Mouse (Mus musculus) urinary bladder, postnatal 4 days (tissue): ENCODE measurements around the gene Ube2g2.
"Not testable (repeated sequence)": the region's sequence is repeated elsewhere in the genome, so short reads cannot be mapped to it uniquely, and the experiment has no call there.

Source experiments
- DNase-seq, 2 experiments: peaks; one replicate each; pipeline ENCODE4 v3.0.0; 2021 to 2022; ENCODE audit warnings: low spot score in 2 of 2

Gene Ube2g2

DNA sequence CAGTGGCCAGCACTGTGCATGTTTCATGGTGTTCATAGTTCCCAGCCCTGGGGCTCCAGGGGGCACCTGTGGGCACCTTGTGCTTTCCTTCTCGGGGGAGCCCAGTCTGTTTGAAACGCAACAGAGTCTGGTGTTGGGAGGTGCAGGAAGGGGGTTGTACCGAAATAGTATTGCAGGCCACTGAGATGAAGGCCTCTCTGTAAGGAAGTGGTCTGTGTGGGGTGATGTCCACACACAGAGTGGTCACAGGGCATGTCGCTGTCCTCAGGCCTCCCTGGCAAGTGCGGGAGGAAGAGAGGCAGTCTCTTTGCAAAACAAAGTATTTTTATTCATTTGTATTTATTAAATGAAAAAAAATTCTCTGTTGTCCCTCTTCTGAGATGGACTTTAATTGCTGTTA lies 23.5 kb downstream of the Ube2g2 start:
- DNase-seq: no peak

DNA sequence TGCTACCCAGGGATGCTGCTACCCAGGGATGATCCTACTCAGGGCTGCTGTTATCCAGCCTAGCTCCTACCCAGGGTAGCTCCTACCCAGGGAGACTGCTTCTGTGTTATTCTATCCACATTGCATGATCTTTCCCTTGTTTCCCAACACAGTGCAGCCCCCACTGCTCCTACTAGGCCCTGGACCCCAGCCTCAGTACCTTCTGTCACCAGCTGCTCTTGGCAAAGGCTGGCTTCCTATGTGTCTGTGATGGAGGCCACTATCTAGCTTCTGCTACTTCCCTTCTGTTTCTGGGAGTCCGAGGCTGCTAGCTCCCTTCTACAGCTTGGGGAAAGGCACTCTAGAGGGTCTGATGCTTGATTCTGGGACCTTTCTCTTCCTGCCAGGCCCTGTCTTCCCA lies 25.4 kb downstream of the Ube2g2 start:
- DNase-seq: no peak

DNA sequence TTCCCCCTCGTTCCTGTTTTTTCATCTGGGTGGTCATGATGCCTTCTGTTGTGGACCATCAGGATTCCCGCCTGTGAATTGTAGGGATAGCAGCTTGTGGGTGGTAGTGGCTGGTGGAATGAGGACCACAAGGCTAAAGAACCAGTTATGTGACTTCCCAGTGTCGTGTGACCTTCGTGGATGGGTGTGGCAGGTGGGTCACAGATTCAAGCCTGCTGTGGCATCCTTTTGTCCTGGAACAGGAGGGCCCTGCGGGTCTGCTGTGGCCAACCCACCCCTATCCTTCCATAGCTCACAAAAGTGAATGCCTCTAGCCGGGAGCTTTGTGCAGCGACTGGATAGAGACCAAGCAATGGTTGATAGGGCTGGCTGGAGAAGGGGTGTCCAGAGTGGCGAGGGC lies 25.8 kb downstream of the Ube2g2 start:
- no peak for DNase-seq

DNA sequence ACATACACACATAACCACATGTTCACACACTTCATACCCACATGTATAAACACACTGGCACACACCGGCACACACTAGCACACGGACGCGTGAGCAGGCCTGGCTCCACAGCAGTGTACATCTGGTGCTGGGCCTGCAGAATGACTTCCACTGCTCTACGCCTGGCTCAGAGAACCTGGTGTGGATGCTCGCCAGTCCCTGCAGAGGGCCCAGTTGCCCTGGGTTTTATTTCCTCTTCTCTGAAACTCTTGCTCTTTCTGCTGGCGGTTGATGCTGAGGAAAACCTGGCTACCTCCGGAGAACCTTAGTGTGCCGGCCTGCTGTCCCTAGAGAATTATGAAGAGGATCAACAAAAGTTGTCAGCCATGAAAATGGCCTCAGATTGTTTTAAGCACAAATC lies 30.0 kb downstream of the Ube2g2 start:
- no peak for DNase-seq

DNA sequence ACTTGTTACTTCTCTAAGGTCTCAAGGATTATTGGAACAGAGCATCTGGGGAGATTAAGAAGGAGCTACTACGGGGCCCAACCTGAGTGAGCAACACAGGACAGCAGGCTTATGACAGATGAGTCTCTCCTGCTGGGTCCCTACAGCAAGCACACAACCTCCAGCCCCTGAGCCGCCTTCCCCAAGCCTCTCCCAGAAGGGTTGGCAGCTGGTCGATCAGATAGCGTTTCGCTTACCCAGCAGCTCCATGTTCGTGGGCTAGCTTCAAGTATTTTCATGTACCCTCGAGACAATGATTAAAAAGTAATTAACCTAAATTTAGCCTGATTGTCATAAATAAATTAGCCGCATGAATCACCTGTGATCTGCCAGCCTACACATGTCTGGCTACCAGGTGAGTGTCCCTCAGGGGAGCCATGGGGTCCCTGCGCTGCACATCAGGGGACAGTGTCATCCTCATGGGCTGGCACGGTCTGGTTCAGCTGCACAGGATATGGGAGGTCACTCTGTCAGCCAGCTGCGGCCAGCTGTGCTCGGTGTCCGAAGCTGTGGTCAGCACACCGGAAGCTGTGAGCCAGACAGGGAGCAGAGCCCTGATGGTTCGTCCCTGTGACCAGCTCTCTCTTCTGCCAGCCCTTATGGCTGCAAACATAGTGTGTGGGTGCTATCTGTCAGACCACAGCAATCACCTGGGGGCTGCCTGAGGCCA lies 36.4 kb downstream of the Ube2g2 start:
- peak in 1 of 2 experiments; percentile 34 for DNase-seq

DNA sequence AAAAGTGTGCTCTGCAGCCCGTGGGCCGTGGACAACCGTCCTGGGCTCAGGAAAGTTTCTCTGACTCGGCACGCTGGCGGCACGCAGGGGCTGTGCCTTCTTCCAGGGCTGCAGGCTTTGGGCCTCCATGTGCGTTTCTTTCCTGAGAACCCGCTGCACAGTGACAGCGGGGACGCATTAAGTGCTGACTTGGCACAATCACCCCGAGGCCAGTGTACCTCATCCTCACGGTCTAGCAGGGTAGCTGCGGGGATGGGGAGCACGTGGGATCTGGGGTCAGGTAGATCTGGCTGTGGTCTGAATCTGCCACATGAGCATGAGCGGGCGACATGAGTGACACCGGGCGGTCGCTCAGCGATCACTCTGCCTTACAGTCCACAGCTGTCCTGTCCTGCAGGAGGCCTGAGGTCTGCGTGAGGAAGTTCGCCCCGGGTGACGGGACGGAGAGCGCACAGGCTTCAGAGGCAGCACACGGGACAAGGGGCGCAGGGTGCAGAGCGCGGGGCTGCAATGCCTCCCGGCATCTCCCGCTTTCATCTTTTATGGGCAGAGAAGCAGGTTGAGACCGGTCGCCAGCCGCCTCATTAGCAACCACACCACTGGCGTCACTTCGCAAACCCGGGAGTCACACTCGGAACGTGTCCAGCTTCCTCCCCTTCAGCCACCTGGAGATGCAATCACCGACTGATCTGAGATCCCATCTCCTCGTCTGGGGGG lies 42.0 kb downstream of the Ube2g2 start:
- DNase-seq: no peak

DNA sequence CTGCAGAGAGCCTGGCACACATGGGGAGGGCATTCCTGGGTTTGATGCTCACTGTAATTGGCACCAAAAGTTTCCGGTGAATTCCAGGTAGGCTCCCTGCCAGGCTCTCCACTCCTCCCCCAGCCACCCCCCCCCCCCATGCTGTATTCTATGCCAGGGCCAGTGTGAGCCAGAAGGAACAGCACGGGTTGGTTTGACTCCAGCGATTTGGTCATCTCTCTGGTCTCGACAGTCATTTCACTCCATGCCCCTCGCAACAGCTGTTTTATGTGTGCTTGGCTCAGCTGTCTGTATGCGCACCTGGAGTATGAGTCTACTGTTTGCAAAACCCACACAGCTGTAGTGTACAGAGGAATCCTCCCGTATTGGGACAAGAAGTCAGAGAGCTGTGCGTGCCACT lies 44.3 kb downstream of the Ube2g2 start:
- DNase-seq: no peak

DNA sequence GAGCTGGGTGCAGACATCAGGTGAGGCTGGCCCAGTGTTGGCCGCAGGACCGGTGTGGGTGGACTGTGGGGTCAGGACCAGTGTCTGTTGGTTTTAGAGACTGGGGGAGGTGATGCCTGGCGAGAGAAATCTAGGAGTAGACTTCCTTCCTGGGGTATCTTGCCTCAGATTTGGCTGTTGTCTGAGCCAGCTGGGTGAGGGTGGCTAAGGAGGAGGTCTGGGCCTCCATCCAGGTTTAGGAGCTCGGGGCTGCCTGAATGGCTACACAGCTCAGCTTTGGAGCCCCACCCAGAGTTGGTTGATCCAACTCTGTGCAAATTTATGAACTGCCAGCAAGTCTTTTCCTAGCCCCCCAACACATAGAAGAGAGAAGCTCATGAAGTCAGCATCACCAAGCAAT lies 45.3 kb downstream of the Ube2g2 start:
- no peak for DNase-seq

DNA sequence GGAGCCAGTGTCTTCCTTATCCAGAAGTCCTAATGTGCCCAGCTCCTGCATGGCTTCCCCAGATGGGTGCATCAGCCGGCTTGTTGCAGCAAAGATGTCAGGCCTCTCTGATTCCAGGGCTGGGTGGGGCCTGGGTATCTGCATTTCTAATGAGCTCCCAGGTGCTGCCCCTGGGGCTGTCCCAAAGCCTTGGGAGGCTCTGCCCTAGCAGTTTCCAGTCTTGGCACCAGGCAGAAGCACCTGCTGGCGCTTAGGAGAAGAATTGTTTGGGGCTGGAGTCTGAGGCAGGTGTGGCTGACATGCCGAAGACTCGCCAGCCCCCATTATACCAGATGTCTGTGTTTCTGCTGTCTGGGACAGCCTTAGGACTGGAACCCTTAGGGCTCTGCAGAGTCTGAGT lies 48.6 kb downstream of the Ube2g2 start:
- DNase-seq: no peak

DNA sequence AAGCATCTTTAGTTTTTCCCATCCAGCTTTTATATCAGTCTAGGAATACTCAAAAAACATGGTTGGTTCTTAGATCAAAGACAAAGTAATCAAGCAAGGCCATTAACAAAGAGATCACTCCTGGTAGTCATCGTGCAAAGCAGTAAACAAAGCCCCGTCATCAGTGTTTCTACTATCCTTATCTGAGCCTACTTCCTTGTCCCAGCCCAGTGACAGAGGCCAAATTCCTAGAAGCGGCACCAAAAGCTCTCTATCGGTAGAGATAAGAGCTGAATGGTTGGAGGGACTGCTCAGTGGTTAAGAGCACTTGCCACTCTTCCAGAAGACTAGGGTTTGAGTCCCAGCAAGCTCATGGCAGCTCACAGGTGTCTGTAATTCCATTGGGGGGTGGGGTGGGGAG lies 49.4 kb downstream of the Ube2g2 start:
- no peak for DNase-seq

DNA sequence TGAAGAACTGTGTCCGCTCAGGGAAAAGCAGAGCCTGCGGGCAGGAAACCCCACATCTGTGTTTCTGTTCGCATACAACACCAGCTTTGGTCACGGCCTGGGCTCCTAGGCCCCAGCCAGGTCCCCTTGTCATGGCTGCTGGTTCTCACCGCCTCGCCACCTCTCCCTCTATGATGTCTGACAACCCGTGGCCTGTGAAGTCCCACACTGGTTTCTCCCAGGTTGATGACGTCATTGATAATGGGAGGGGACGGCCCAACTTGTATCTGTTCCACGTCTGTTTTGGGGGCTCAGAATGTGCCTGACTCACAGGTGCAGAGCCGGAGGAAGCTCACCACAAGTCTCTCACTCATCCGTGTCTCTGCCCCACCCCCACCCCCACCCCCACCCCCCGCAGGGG lies 51.7 kb downstream of the Ube2g2 start:
- DNase-seq: no peak

DNA sequence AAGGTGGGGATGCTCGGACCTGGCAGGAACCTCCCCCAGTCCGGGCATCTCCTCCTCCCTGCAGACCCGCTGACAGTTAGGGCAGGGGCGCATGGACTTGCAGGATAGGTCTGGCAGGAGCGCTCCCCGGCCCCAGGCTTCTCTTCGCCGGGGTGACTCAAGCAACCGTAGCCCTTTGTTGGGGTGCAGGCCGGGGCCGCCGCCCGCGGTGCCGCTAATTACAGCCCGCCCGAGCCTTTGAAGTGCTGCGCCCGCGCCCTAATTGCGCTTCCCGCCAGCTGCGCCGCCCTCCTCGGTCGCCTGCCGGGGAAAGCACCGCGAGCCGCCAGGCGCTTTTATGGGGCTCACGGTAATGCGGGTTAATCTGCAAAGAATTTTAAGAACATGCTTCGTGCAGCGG lies 55.5 kb downstream of the Ube2g2 start:
- no peak for DNase-seq

DNA sequence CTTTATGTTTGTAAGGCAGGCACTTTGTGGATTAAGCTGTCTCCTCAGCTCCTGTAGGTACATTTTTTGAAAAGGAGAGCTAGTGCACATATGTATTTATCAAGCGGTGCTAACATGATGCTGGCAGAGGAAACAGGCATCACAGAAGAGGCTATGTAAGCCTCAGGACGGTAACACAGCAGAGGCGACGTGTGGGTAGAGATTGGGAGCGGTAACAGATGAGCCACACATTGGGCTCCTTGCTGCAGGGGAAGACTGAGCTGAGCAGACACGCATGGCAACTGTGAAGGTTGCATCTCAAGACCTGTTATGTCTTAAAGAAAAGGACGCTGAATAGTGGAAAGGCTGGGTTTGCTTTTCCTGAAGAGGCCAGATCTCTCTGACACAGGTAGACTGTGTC lies 60.9 kb downstream of the Ube2g2 start:
- DNase-seq: no peak

DNA sequence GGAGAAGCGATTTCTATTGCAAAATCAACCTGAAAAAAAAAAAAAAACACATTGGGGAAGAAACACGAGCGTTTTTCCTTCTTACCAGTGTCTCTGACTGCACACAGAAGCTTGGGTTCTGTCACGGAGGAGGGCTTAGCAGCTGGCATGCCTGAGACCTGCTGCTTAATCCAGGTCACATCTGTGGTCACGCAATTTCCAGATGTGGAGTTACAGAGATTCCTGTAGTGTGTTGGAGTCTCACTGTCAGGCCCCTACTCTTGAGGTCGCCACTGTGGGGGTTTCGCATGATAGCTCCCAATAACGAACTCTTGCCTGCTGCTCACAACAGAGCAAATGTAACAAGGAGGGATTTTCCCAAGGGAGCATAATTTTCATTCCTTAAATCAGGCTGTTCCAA lies 62.1 kb downstream of the Ube2g2 start:
- DNase-seq: no peak

DNA sequence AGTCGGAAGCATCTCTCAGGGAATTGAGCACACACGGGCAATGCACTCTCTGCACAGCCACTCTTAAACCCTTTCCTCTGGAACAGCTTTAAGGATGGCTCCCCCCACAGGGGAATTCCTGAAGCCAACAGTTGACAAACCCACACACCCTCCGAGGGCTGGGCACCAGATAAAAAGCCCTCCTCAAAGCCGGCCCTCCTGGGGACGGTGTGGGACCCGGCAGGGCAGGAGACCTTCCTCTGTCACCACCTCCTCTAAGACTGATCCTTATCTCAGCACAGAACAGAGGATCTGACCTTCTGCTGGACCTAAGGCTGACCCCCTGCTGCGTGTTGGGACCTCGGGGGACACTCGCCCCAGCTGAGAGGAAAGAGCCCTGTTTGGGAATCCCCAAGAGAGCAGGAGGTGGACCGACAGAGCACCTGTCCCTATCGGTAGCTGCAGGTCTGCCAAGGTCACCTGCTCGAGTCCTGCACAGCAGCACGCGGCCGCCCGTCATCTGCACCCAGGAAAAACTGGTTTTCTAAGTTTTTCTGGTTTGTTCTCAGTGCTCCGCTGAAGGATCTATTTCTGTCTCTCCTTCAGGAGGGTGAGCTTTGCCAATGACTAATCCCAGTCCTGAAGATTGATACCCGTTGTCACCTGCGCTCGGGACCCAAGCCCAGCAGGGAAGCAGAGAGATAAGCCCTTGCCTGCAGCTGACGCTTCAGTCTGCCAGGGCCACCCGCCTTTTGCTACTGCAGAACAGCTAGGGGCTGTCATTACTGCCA lies 64.0 kb downstream of the Ube2g2 start, which contains the start of gene Tspear:
Tspear (plus strand) TSS at position 675 of the 770 bp plus-strand sequence.
- DNase-seq: no peak

DNA sequence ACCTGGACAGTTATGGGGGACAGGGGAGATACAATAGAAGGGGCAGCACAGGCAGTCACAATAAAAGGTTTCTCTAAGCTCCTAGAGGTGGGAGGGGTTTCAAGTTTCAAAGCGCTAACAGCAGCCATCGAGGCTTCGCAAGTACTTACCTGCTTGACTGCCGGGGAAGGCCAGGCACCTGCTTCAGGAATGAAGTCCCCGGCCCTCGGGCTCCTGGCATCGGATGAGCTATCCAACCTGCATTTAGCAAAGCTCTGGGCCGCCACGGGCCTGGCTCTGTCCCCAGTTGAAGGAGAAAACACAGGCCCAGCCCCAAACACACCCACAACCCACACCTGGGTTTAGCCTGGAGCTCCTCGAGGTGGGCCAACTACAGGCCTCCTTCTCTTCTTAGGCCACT lies 64.9 kb downstream of the Ube2g2 start:
- no peak for DNase-seq

DNA sequence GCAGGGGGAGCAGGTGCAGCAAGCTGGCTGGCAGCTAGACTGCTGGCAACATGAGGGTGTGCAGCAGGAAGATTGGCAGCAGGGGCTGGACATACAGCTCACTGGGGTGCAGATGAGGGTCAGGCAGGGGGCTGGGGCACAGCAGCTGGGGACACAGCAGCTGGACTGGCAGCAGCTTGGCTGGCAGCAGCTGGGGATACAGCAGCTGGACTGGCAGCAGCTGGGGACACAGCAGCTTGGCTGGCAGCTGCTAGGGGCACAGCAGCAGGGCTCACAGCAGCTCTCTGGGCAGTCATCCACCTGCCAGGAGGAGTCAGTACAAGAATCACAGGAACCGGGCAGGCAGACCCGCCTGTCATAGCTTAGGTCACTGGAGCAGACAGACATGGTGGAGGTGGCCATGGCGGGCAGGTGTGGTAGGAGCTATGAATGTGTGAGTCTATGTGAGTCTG lies 68.3 kb downstream of the Ube2g2 start, which contains the start of gene Gm19402:
Gm19402 (minus strand) TSS at position 402 of the 452 bp plus-strand sequence.
- not testable (repeated sequence) for DNase-seq
